Mouse (Mus musculus): ENCODE data around the gene Gimap9. TPM values are rescaled to one million over a fixed set of nuclear protein-coding genes. Genes with fewer than 3 reads are reported as not detected.
"Not testable (repeated sequence)": the region's sequence is repeated elsewhere in the genome, so short reads cannot be mapped to it uniquely, and the experiment has no call there.

Gene Gimap9
- total RNA-seq, 2 experiments from 2014 or later = 1.0 to 1.4 TPM

GRCm38 (mm10) chr6:48658721-48659120 is 17.2 kb upstream of the Gimap9 start:
- no peak for DNase-seq (ENCODE audit: low spot score in 2 of 2)

DNA sequence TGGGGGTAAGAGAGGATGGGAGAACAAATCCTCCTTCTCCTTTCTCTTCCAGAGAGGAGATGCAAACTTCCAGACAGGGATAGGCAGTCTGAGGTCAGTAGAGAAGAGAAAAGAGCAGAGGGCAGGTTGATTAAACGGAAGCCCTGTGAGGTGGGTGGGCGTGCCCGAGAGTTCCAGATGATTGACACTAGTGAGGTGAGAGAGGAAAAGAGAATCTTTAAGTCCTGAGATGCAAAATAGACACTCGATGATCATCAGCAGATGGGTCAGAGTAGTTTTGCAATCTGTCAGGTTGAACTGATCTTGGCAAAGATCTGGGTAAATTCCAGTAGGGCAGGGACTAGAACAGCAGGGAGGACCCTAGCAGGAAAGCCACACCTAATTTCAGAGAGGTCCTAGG is 11.2 kb upstream of the Gimap9 start:
- DNase-seq (ENCODE audit: low spot score in 2 of 2) = no peak

- no peak for DNase-seq (ENCODE audit: low spot score in 2 of 2)
These were observed 10.5 kb upstream of the Gimap9 start for GRCm38 (mm10) chr6:48665471-48665870.

GRCm38 (mm10) chr6:48666159-48666586 is 9.8 kb upstream of the Gimap9 start:
- no peak for DNase-seq (ENCODE audit: low spot score in 2 of 2)

GRCm38 (mm10) chr6:48668022-48668421 is 7.9 kb upstream of the Gimap9 start:
- no peak for DNase-seq (ENCODE audit: low spot score in 2 of 2)

DNA sequence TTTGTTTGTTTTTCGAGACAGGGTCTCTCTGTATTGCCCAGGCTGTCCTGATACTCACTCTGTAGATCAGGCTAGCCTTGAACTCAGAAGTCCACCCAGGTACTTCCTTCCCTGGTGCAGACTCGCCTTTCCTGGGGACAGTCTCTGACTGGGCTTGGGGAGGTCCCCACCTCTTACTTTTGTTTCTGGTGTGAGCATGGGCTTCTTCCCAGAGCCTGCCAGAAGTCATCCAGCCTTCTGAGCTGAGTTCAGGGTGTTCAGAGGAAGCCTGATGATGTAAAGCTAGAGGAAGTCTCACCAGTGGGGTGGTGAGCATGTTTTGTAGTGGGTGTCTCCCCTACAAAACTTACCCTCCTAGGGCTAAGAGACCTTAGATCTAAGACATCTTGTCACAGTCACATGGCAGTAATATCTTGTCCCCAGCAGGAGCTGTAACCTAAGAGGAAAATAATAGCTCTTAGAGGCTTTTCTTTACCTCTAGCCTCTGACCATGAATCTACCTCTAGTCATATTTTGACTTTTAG is 6.4 kb upstream of the Gimap9 start:
- DNase-seq (ENCODE audit: low spot score in 2 of 2) = no peak

GRCm38 (mm10) chr6:48674291-48675058 is 1.5 kb upstream of the Gimap9 start:
- DNase-seq (ENCODE audit: low spot score in 2 of 2) = no peak

DNA sequence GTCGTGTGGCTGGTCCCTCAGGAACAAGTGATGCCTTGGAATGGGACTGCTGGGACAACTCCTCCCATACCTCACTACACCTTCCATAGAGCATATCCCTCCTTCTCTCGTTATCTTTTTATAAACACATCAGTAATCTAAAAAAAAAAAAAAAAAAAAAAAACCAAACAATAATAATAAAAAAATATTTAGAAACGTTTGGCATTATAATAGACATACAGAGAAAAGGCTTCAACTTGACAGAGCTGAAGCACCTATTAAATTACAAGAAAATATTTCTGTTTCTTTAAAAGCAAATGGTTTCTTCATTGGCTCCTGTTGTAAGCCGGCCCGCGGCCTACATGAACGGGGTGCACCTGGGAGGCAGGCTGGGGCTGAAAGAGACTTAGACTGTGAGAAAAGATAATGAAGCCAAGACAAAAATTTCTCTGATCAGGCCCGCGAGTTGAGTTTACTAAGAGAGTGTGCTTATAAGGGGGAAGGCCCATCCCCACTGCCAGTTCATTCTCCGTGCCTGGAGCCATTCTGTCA is 464 bp upstream of the Gimap9 start:
- no peak for DNase-seq (ENCODE audit: low spot score in 2 of 2)

GRCm38 (mm10) chr6:48676860-48677415 is 1.0 kb downstream of the Gimap9 start:
- DNase-seq (ENCODE audit: low spot score in 2 of 2) = no peak

DNA sequence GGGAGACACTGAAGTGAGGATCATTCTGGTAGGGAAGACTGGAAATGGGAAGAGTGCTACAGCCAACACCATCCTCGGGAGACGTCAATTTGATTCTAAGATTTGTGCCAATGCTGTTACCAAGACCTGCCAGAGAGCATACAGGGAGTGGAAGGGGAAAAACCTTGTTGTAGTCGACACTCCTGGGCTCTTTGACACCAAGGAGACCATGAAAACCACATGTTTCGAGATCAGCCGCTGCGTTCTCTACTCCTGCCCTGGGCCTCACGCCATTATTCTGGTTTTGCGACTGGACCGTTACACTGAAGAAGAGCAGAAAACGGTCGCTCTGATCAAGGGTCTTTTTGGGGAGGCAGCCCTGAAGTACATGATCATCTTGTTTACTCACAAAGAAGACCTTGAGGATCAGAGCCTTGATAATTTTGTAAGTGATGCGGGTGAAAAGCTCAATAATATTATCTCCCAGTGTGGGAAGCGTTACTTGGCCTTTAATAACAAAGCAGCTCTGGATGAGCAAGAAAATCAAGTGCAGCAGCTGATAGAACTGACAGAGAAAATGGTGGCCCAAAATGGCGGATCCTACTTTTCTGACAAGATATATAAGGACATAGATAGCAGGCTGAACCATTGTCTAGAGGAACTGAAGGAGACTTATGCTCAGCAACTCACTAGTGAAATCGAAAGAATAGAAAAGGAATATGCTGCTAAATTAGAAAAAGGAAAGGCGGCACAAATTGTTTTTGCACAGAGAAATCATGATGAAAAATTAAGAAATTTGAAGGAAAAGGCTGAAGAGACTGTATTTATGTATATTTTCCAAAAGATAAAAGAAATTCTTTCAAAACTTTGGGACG is 1.8 kb downstream of the Gimap9 start:
- no peak for DNase-seq (ENCODE audit: low spot score in 2 of 2)

- DNase-seq (ENCODE audit: low spot score in 2 of 2) = no peak
These were observed 2.5 kb downstream of the Gimap9 start for GRCm38 (mm10) chr6:48678391-48678790.

DNA sequence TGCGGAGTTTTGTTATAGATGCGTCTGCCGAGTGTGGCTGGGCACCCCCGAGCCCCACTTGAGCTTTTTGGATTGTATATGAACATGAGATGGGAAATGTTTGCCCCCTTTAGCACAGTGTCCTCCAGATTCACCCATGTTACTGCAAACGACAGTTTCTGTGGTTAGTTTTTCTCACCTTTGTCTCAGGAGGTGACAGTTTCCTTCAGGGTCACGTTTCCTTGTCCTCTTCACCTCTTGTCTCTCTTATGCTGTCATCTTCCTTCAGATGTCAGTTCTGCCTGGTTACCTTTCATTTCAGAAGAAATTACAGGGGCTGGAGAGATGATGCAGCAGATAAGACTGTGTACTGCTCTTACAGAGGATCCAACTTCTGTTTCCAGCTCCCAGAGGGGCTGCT is 3.8 kb downstream of the Gimap9 start:
- no peak for DNase-seq (ENCODE audit: low spot score in 2 of 2)

DNA sequence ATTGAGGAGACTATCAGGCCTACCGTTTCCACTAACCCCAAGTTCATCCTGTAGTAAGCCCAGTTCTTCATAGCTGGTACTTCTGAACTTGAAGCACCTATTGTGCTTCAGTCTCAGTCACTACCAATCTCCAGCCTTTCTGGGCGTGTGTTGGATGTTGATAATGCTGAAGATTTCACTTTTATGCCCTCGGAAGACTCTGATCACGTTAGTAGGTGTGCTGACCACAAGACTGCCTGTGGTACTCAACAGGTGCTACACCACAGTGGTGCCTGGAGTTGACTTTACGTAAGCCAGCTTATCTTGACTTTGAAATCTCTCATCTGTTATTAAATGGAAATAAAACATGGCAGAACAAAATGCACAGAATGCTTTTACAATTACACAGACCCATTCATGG is 4.5 kb downstream of the Gimap9 start:
- DNase-seq (ENCODE audit: low spot score in 2 of 2) = no peak

DNA sequence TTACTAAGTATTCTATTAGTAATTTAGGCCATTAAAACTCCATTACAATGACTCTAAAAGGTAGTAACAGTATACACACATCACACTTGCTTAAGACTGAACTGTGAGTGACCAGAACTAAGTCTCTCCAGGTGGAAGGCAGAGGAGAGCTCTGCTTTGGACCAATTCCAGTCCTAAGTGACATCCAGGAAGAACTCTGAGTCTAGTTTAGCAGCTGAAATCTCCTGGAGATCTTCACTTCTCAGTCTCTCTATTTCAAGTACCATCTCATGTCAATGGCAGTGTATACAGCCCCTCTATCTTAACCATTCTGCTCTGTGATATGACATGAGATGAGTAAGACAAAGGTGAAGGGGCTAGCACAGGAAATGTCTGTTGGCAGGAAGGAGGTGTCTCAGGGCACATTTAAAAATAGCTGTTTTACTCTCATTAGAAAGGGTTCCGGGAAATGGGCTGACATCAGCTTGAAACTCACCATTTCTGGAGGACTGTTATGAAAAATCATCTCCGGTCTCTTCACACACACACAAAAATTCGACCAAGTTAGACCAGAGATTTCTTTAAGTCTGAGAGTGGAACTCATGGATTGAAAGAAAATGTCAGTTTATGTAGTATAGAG is 5.7 kb downstream of the Gimap9 start:
- DNase-seq (ENCODE audit: low spot score in 2 of 2) = no peak

DNA sequence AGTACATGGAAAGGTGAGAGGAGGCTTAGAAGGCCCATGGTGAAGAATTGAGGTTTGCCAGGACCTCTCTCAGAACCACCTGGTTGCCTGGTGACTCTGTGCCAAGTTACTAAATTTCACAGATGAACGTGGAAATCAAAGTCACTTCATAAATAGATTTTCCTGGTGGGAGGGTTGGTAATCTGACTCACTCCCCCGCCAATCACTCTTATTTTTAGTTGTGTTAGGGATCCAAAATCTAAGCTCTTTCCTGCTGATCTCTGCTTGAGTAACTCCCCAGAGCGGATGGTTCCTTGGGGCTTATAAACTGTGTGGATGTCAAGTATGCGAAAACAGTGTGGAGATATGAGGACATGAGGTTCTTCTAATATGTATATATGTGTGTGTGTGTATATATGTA is 6.3 kb downstream of the Gimap9 start:
- no peak for DNase-seq (ENCODE audit: low spot score in 2 of 2)

GRCm38 (mm10) chr6:48683263-48683821 is 7.4 kb downstream of the Gimap9 start:
- not testable (repeated sequence) for DNase-seq (ENCODE audit: low spot score in 2 of 2)

DNA sequence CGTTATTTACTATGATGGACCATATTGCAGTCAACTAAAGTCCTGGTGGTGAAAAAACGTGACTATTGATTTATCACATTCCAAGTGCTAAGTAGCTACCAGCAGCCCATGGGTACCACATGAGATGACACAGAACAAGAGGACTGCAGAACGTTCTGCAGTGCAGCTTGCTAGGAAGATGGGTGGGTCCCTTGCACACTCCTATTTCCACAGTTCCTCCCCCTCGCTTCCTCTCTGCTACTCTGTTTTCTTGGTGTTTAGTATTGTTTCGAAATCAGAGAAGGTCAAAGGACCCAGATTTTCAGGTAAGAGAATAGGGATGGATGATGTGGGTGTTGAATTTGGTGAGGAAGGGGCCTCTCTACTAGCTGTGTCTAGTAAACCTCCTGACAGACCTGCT is 8.4 kb downstream of the Gimap9 start, which contains the start of gene Gimap4:
Gimap4 (plus strand) TSS at position 231 of the 400 bp plus-strand sequence.
- DNase-seq (ENCODE audit: low spot score in 2 of 2) = no peak

DNA sequence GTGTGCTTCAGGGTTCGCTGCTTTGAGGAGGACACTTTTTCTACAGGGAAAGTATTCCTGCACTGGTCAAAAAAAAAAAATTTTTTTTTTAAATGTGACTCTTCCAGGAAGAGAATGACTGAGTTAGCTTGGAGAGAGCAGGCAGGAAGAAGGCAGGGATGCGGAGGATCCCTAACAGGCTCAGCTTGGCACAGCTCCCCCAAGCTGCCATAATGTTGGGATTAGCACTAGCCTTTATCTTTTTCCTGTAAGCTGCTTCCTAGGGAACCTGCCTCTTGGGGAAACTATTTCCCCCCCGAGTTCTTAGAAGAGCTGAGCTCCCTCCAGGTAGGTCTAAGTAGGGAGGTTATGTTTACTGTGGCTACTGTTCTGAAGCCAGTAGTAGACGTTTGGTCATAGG is 8.9 kb downstream of the Gimap9 start:
- DNase-seq (ENCODE audit: low spot score in 2 of 2) = no peak

DNA sequence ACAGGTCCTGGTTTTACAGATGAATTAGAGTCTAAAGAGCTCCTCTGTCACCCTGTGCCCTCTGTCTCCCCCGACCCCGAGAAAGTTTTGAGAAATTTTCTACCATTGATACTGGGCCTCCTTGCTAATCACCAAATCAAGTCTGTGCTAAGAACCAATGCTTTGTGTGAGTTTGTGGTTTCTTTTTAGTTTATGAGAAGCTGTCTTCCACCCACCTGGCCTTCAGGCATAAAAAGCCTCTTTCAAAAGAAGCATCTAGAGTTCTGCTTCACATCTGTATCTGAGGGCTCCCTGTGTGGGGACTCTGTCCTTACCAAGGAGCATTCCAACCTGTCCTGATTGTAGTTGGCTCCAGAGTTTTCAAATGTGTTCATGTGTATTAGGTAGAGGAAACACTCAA is 9.3 kb downstream of the Gimap9 start:
- no peak for DNase-seq (ENCODE audit: low spot score in 2 of 2)

All from layer of hippocampus, postnatal 10 days (tissue).